Mouse (Mus musculus) C2C12 (cell line): ENCODE measurements around the gene Ubap2.

Experiments
- CTCF ChIP-seq: IDR thresholded peaks from one replicate; pipeline ENCODE4 v1.5.1; 2011; ENCODE audit not compliant: control insufficient read depth, insufficient read depth, insufficient read length
- MYOD1 ChIP-seq: IDR thresholded peaks from one replicate; pipeline ENCODE4 v1.6.1; 2011; ENCODE audit warnings: low read depth; ENCODE audit not compliant: control insufficient read depth, insufficient read length

DNA sequence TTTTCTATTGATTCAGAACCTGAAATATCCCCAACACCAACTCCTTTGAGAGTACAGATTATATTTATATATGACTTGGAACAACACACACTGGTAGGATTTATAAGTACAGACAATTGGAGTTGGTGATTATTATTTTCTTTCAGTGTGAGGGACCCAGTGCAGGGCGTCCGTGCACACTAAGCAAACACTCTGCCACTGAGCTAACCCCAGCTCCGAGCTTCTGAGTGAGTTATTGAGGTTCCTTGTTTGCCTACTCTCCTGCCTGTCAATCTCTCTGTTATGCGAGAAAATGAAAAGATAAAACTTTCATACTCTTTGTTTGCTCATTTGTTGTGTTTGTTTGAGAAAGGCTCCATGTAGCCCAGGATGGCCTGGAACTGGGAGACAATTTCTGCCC lies 46.0 kb upstream of the Ubap2 start:
- TF ChIP-seq CTCF (no peak), MYOD1 (no peak)
